Mouse (Mus musculus): ENCODE measurements around the gene Gm20441. TPM values are rescaled to one million over a fixed set of nuclear protein-coding genes. Genes with fewer than 3 reads are reported as not detected.
A peak's percentile ranks its signal among the peaks of the same experiment; 100 is the strongest.

Gm20441 gene
- polyA plus RNA-seq, 1 experiment: not detected

DNA sequence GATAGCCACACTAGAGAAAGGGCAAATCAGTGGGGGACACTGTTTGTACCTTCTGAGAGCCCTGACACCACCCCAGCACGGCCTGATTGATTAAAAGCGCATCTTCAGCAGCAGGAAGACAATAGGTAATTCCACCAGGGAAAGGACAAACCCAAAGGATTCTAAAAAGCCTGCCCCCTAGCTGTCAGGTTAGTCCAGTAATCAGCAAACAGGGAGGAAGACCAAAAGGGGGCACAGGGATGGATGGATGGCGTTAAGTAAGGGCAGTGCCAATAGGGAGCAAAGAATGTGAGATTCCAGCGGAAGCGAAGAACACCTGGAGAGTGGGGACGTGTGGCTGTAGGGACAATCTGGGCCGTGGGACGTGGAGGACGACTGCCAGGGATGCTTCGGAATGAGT lies 37.9 kb upstream of the Gm20441 start:
- H3K4me1 ChIP-seq (ENCODE audit: control insufficient read depth, insufficient read depth, low read length): no peaks in the 10 kb centered on the region
- H3K4me3 ChIP-seq (replicated peaks; ENCODE audit: extremely low read depth, low read depth, low read length): no peak overlapping the region
- TF ChIP-seq POLR2A (IDR thresholded peaks at IDR 0.05; ENCODE audit: borderline replicate concordance, extremely low read depth, low read depth, low read length) (no peak), CTCF (IDR thresholded peaks at IDR 0.05; ENCODE audit: insufficient read depth, low read length) (no peak)
- DNase-seq: no peak
- 61% methylated on average over 10 of the region's 10 CpGs for WGBS

GRCm38 (mm10) chr10:75804217-75804616 lies 23.5 kb upstream of the Gm20441 start:
- Histone ChIP-seq H3K4me1 (ENCODE audit: control insufficient read depth, insufficient read depth, low read length) (no peaks in the 10 kb centered on the region), H3K4me3 (replicated peaks; ENCODE audit: extremely low read depth, low read depth, low read length) (no peak overlapping the region)
- DNase-seq: no peak
- WGBS: 66% methylated on average over 2 of the region's 2 CpGs
- TF ChIP-seq POLR2A (IDR thresholded peaks at IDR 0.05; ENCODE audit: borderline replicate concordance, extremely low read depth, low read depth, low read length) (no peak), CTCF (IDR thresholded peaks at IDR 0.05; ENCODE audit: insufficient read depth, low read length) (no peak)

DNA sequence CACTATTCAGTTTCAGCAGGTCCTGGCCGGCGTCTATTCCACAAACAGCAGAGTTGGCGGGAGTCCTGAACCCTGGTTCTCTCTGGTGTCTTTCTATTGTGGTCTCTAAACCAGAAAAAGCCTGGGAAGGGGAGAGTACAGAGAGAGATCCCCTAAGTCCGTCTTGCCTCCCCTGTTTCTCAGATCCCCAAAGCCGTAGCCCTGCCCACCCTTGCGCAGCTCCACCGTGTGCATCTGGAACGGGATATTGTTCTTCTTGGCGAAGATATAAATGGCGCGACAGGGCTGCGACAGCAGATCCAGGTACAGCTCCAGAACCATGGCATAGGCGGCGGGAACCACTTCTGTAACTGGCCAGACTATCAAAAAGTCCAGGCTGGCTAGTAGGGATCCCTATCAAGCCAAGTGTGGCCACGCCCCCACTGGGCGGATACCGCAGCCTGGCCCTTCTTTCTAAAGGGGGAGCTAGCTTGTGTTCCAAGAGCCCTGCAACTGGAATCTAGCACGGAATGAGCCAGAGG lies 17.5 kb upstream of the Gm20441 start, which contains the start of gene Gstt1:
TSS of gene Gstt1 (minus strand) at position 409 of the 521 bp plus-strand sequence.
- TF ChIP-seq POLR2A (IDR thresholded peaks at IDR 0.05; ENCODE audit: borderline replicate concordance, extremely low read depth, low read depth, low read length) (peak; percentile 58; the same call in 1 of the 2 replicates), CTCF (IDR thresholded peaks at IDR 0.05; ENCODE audit: insufficient read depth, low read length) (no peak)
- peak; percentile 77 for DNase-seq
- 1% methylated on average over 18 of the region's 18 CpGs for WGBS
- Histone ChIP-seq H3K4me1 (ENCODE audit: control insufficient read depth, insufficient read depth, low read length) (peaks cover 8% of the 10 kb centered on the region), H3K4me3 (replicated peaks; ENCODE audit: extremely low read depth, low read depth, low read length) (peak within 1 kb of the TSS; percentile 82)

DNA sequence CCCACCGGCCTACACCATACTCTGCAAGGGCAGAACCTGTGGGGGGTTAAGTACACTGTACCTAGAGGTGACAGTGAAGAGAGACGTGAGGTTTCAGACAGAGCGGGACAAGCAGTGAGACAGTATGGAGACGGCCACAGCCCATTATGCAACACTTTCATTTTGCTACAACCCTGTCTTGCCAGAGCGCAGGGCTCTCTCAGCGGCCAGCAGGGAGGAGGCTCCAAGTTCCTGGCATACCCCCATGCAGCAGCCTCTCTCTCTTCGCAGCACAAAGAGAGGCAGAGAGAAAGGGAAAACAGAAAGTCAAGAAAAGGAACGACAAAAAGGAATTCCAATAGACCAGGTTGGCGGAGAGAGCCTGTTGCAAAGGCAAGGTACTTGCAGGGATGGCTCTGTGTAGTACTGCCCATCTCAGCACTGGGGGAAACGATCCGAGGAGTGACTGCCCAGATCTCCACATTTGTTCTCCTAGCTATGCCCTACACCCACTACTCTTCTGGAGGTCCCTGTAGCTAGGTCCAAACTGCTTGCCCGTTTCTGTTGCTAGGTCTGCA lies 16.9 kb upstream of the Gm20441 start:
- Histone ChIP-seq H3K4me3 (replicated peaks; ENCODE audit: extremely low read depth, low read depth, low read length) (peak overlapping the region; percentile 82), H3K4me1 (ENCODE audit: control insufficient read depth, insufficient read depth, low read length) (peaks cover 8% of the 10 kb centered on the region)
- TF ChIP-seq CTCF (IDR thresholded peaks at IDR 0.05; ENCODE audit: insufficient read depth, low read length) (no peak), POLR2A (IDR thresholded peaks at IDR 0.05; ENCODE audit: borderline replicate concordance, extremely low read depth, low read depth, low read length) (peak; percentile 59; the same call in 1 of the 2 replicates)
- DNase-seq: peak; percentile 62
- under 1% methylated on average over 12 of the region's 12 CpGs for WGBS

DNA sequence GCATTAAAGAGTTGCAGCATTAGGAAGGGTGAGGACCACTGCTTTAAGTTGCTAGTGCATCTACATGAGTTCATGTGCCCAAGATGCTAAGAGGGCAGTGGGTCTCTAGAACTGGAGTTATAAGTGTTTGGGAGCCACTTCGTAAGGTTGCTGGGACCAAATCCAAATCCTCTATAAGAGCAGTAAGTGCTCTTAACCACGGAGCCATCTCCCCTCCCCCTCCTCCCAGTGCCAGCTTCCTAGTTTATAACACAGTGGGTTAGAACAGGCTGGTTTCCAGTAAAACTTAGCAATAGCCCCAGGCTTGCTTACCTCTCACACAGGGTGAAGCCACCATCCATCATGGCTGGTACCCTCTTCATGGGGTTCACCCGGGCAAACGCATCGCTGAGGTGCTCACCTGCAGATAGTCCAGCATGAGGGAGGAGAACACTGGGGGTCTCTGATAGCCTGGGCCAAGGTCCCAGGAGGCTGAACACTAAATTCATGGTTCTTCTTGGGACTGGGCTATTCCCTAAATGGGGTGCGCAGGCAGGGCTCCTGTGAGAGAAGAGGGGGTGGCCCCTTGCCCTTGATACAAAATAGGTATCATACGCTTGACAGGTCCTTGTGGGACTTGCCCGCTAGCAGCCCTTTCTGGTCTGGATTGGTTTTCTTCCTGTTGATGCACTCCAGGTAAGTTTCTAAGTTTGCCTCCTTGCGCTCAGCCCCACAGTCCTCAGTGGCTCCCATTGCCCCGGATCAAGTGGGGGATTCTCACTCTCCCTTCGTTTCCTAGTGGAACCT lies 16.2 kb upstream of the Gm20441 start:
- peak overlapping the region; percentile 49 for H3K4me3 ChIP-seq (replicated peaks; ENCODE audit: extremely low read depth, low read depth, low read length)
- peaks cover 8% of the 10 kb centered on the region for H3K4me1 ChIP-seq (ENCODE audit: control insufficient read depth, insufficient read depth, low read length)
- WGBS: 25% methylated on average over 11 of the region's 11 CpGs
- DNase-seq: peak; percentile 39
- TF ChIP-seq POLR2A (IDR thresholded peaks at IDR 0.05; ENCODE audit: borderline replicate concordance, extremely low read depth, low read depth, low read length) (no peak), CTCF (IDR thresholded peaks at IDR 0.05; ENCODE audit: insufficient read depth, low read length) (no peak)

- 25% methylated on average over 3 of the region's 3 CpGs for WGBS
- no peak overlapping the region for H3K4me3 ChIP-seq (replicated peaks; ENCODE audit: extremely low read depth, low read depth, low read length)
- peaks cover 8% of the 10 kb centered on the region for H3K4me1 ChIP-seq (ENCODE audit: control insufficient read depth, insufficient read depth, low read length)
- TF ChIP-seq POLR2A (IDR thresholded peaks at IDR 0.05; ENCODE audit: borderline replicate concordance, extremely low read depth, low read depth, low read length) (no peak), CTCF (IDR thresholded peaks at IDR 0.05; ENCODE audit: insufficient read depth, low read length) (no peak)
- peak; percentile 31 for DNase-seq
These were observed 14.1 kb upstream of the Gm20441 start for GRCm38 (mm10) chr10:75794880-75795279.

GRCm38 (mm10) chr10:75790773-75791172 lies 10.0 kb upstream of the Gm20441 start:
- Histone ChIP-seq H3K4me1 (ENCODE audit: control insufficient read depth, insufficient read depth, low read length) (peaks cover 8% of the 10 kb centered on the region), H3K4me3 (replicated peaks; ENCODE audit: extremely low read depth, low read depth, low read length) (no peak overlapping the region)
- TF ChIP-seq CTCF (IDR thresholded peaks at IDR 0.05; ENCODE audit: insufficient read depth, low read length) (no peak), POLR2A (IDR thresholded peaks at IDR 0.05; ENCODE audit: borderline replicate concordance, extremely low read depth, low read depth, low read length) (no peak)
- DNase-seq: no peak
- WGBS: 10% methylated on average over 7 of the region's 7 CpGs

DNA sequence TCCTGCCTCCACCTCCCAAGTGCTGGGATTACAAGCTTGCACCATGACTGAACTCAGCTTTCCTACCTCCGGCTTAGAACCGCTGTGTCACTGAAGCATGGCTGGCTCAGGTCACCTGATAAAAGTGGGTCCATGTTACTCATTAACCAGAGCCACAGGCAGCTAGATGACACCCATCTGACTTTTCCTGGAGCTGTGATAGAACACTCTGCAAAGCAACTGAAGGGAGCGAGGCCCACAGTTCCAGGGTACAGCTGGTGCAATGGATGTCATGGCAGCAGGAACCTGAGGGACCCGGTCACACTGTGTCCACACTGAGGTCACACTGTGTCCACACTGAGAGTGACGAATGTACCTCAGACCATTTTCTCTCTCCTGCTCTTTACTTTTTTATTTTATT lies 9.1 kb upstream of the Gm20441 start:
- TF ChIP-seq CTCF (IDR thresholded peaks at IDR 0.05; ENCODE audit: insufficient read depth, low read length): no peak
- TF ChIP-seq POLR2A (IDR thresholded peaks at IDR 0.05; ENCODE audit: borderline replicate concordance, extremely low read depth, low read depth, low read length): no peak
- peak; percentile 22 for DNase-seq
- Histone ChIP-seq H3K4me3 (replicated peaks; ENCODE audit: extremely low read depth, low read depth, low read length) (no peak overlapping the region), H3K4me1 (ENCODE audit: control insufficient read depth, insufficient read depth, low read length) (peaks cover 5% of the 10 kb centered on the region)
- 74% methylated on average over 5 of the region's 5 CpGs for WGBS

GRCm38 (mm10) chr10:75789081-75789735 lies 8.5 kb upstream of the Gm20441 start:
- WGBS: 87% methylated on average over 6 of the region's 6 CpGs
- TF ChIP-seq POLR2A (IDR thresholded peaks at IDR 0.05; ENCODE audit: borderline replicate concordance, extremely low read depth, low read depth, low read length) (no peak), CTCF (IDR thresholded peaks at IDR 0.05; ENCODE audit: insufficient read depth, low read length) (no peak)
- DNase-seq: no peak
- Histone ChIP-seq H3K4me1 (ENCODE audit: control insufficient read depth, insufficient read depth, low read length) (no peaks in the 10 kb centered on the region), H3K4me3 (replicated peaks; ENCODE audit: extremely low read depth, low read depth, low read length) (no peak overlapping the region)
